ENCODE assay signal across 10 mouse cellular contexts in genomic region chr8:60981388-60981787, GRCm38 (mm10). TPM values are rescaled to one million over a fixed set of nuclear protein-coding genes. Genes with fewer than 3 reads are reported as not detected.
DNase-seq lines count a peak whose midpoint lies in the region; ATAC-seq and TF ChIP-seq lines count a peak whose summit lies in the region.
"Had no signal": no experiment of that assay in that cellular context is flagged by ENCODE, and none has a peak within 500 bp of the region (broad histone marks: within the 10 kb centered on the region; RNA-seq: fewer than 3 reads in every experiment).

No protein-coding gene starts in this region.

- no peak overlapping the region for H3K9ac ChIP-seq in forebrain, embryonic 13.5 days
- H3K9ac ChIP-seq in forebrain, postnatal 0 days = no peak overlapping the region
- H3K9ac ChIP-seq in limb, embryonic 12.5 days (replicated peaks) = no peak overlapping the region
- H3K9ac ChIP-seq in intestine, embryonic 16.5 days (ENCODE audit: low read depth, low read length) = no peak overlapping the region
- no peak overlapping the region for H3K9ac ChIP-seq in neural tube, embryonic 14.5 days (replicated peaks; ENCODE audit: low read depth, low read length)

- 42% methylated on average over 1 of the region's 1 CpGs for WGBS in forebrain, embryonic 13.5 days
- WGBS in forebrain, postnatal 0 days = 54% methylated on average over 1 of the region's 1 CpGs
- 6% methylated on average over 1 of the region's 1 CpGs for WGBS in limb, embryonic 12.5 days
- 11% methylated on average over 1 of the region's 1 CpGs for WGBS in limb, embryonic 10.5 days
- 30% methylated on average over 1 of the region's 1 CpGs for WGBS in intestine, embryonic 16.5 days
- WGBS in neural tube, embryonic 14.5 days = 59% methylated on average over 1 of the region's 1 CpGs

- H3K4me3 ChIP-seq in forebrain, embryonic 13.5 days = no peak overlapping the region
- H3K4me3 ChIP-seq in forebrain, postnatal 0 days (ENCODE audit: low read depth, low read length) = no peak overlapping the region
- H3K4me3 ChIP-seq in limb, embryonic 12.5 days (replicated peaks) = no peak overlapping the region
- no peak overlapping the region for H3K4me3 ChIP-seq in limb, embryonic 10.5 days
- peak overlapping the region; percentile 25; the same call in 1 of the 2 replicates for H3K4me3 ChIP-seq in intestine, embryonic 16.5 days (ENCODE audit: low read length)
- no peak overlapping the region for H3K4me3 ChIP-seq in neural tube, embryonic 14.5 days (ENCODE audit: low read depth, low read length)

- DNase-seq in forebrain, postnatal 0 days = no peak
- DNase-seq in limb, embryonic 10.5 days (ENCODE audit: low spot score) = no peak
- DNase-seq in cerebellum, adult 11-12 months = no peak
- no peak for DNase-seq in yolk sac, embryonic 10.5 days (ENCODE audit: low spot score)
- DNase-seq: adrenal gland, adult 8-10 months; gastrocnemius, postnatal 36 days had no signal

- ATAC-seq in forebrain, embryonic 13.5 days = no peak
- no peak for ATAC-seq in forebrain, postnatal 0 days
- ATAC-seq in limb, embryonic 12.5 days (ENCODE audit: insufficient number of reproducible peaks, insufficient read depth, low FRiP score, low TSS enrichment, low read depth) = no peak
- no peak for ATAC-seq in intestine, embryonic 16.5 days
- no peak for ATAC-seq in neural tube, embryonic 14.5 days (ENCODE audit: low read depth)

- peaks cover 21% of the 10 kb centered on the region for H3K4me1 ChIP-seq in forebrain, embryonic 13.5 days
- H3K4me1 ChIP-seq in forebrain, postnatal 0 days (ENCODE audit: insufficient read depth) = peaks cover 3% of the 10 kb centered on the region
- H3K4me1 ChIP-seq in limb, embryonic 12.5 days (replicated peaks) = peaks cover 5% of the 10 kb centered on the region; the same call in 1 of the 2 replicates
- peaks cover 10% of the 10 kb centered on the region for H3K4me1 ChIP-seq in limb, embryonic 10.5 days
- H3K4me1 ChIP-seq in intestine, embryonic 16.5 days (ENCODE audit: control insufficient read depth, insufficient read depth, low read length) = 0 out of 2 replicates have a peak, but pooled peaks cover 4% of the 10 kb centered on the region
- peaks cover 6% of the 10 kb centered on the region; the same call in 1 of the 2 replicates for H3K4me1 ChIP-seq in neural tube, embryonic 14.5 days (ENCODE audit: control insufficient read depth, insufficient read depth, low read length)

- no peaks in the 10 kb centered on the region for H3K27me3 ChIP-seq in forebrain, embryonic 13.5 days
- no peaks in the 10 kb centered on the region for H3K27me3 ChIP-seq in forebrain, postnatal 0 days (ENCODE audit: insufficient read depth, low read length)
- H3K27me3 ChIP-seq in limb, embryonic 12.5 days = no peaks in the 10 kb centered on the region
- no peaks in the 10 kb centered on the region for H3K27me3 ChIP-seq in limb, embryonic 10.5 days (ENCODE audit: low read depth, poor library complexity, severe bottlenecking)
- H3K27me3 ChIP-seq in intestine, embryonic 16.5 days (replicated peaks; ENCODE audit: control insufficient read depth, insufficient read depth, low read length) = no peaks in the 10 kb centered on the region
- H3K27me3 ChIP-seq in neural tube, embryonic 14.5 days (ENCODE audit: control insufficient read depth, insufficient read depth, low read length) = no peaks in the 10 kb centered on the region

- no peaks in the 10 kb centered on the region for H3K36me3 ChIP-seq in forebrain, embryonic 13.5 days (ENCODE audit: poor library complexity, severe bottlenecking)
- H3K36me3 ChIP-seq in forebrain, postnatal 0 days (ENCODE audit: insufficient read depth) = no peaks in the 10 kb centered on the region
- H3K36me3 ChIP-seq in limb, embryonic 12.5 days = no peaks in the 10 kb centered on the region
- H3K36me3 ChIP-seq in limb, embryonic 10.5 days = no peaks in the 10 kb centered on the region
- no peaks in the 10 kb centered on the region for H3K36me3 ChIP-seq in intestine, embryonic 16.5 days (ENCODE audit: control insufficient read depth, insufficient read depth, low read length)
- H3K36me3 ChIP-seq in neural tube, embryonic 14.5 days (ENCODE audit: control insufficient read depth, insufficient read depth, low read length) = no peaks in the 10 kb centered on the region

- no peak overlapping the region for H3K27ac ChIP-seq in forebrain, embryonic 13.5 days
- H3K27ac ChIP-seq in forebrain, postnatal 0 days (ENCODE audit: low read depth, low read length) = no peak overlapping the region
- no peak overlapping the region for H3K27ac ChIP-seq in limb, embryonic 12.5 days
- H3K27ac ChIP-seq in limb, embryonic 10.5 days = no peak overlapping the region
- no peak overlapping the region for H3K27ac ChIP-seq in intestine, embryonic 16.5 days (ENCODE audit: low read length)
- no peak overlapping the region for H3K27ac ChIP-seq in neural tube, embryonic 14.5 days (ENCODE audit: low read depth, low read length)

- TF ChIP-seq CTCF in forebrain, postnatal 0 days (IDR thresholded peaks at IDR 0.05; ENCODE audit: low read depth) = no peak

- H3K9me3 ChIP-seq in forebrain, embryonic 13.5 days (replicated peaks) = no peaks in the 10 kb centered on the region
- no peaks in the 10 kb centered on the region for H3K9me3 ChIP-seq in forebrain, postnatal 0 days (ENCODE audit: low read length)
- no peaks in the 10 kb centered on the region for H3K9me3 ChIP-seq in limb, embryonic 12.5 days
- H3K9me3 ChIP-seq in limb, embryonic 10.5 days (replicated peaks) = no peaks in the 10 kb centered on the region
- H3K9me3 ChIP-seq in intestine, embryonic 16.5 days (ENCODE audit: control insufficient read depth, low read length) = no peaks in the 10 kb centered on the region
- no peaks in the 10 kb centered on the region for H3K9me3 ChIP-seq in neural tube, embryonic 14.5 days (ENCODE audit: control insufficient read depth, low read length)

- peak overlapping the region; percentile 95 for H3K4me2 ChIP-seq in forebrain, embryonic 13.5 days
- H3K4me2 ChIP-seq in forebrain, postnatal 0 days (ENCODE audit: low read depth) = no peak overlapping the region
- H3K4me2 ChIP-seq in limb, embryonic 12.5 days = peak overlapping the region; percentile 95
- H3K4me2 ChIP-seq in intestine, embryonic 16.5 days (ENCODE audit: low read depth, low read length) = peak overlapping the region; percentile 43
- peak overlapping the region; percentile 81; the same call in 1 of the 2 replicates for H3K4me2 ChIP-seq in neural tube, embryonic 14.5 days (ENCODE audit: low read depth, low read length)

RNA-seq across cellular contexts. Expression of gene Clcn3, which starts 1.7 kb away (rescaled TPM):
- polyA plus RNA-seq in forebrain, embryonic 13.5 days (2015; fragmentation: Nextera tagmentation; extraction: Ambion mirVana) = 48.7 and 53.2 TPM in 2 replicates
- total RNA-seq in forebrain, postnatal 0 days (2014; rRNA removed) = 98.0 and 109 TPM in 2 replicates
- polyA plus RNA-seq in forebrain, postnatal 0 days (2015; fragmentation: Nextera tagmentation; extraction: Ambion mirVana) = 56.0 and 74.4 TPM in 2 replicates
- 12.2 and 12.4 TPM in 2 replicates for polyA plus RNA-seq in limb, embryonic 12.5 days (2016; fragmentation: Nextera tagmentation; extraction: Ambion mirVana)
- 10.9 and 11.8 TPM in 2 replicates for polyA plus RNA-seq in limb, embryonic 10.5 days (2016; fragmentation: Nextera tagmentation; extraction: Ambion mirVana)
- 30.2 and 30.4 TPM in 2 replicates for polyA plus RNA-seq in intestine, embryonic 16.5 days (2015; fragmentation: Nextera tagmentation; extraction: Ambion mirVana)
- 80.7 and 90.1 TPM in 2 replicates for polyA plus RNA-seq in neural tube, embryonic 14.5 days (2014; fragmentation: Nextera tagmentation; extraction: Ambion mirVana)

RNA-seq across cellular contexts. Expression of gene Nek1, which starts 11.6 kb away (rescaled TPM):
- 18.3 and 23.4 TPM in 2 replicates for polyA plus RNA-seq in forebrain, embryonic 13.5 days (2015; fragmentation: Nextera tagmentation; extraction: Ambion mirVana)
- 18.0 and 18.4 TPM in 2 replicates for total RNA-seq in forebrain, postnatal 0 days (2014; rRNA removed)
- 11.6 and 19.5 TPM in 2 replicates for polyA plus RNA-seq in forebrain, postnatal 0 days (2015; fragmentation: Nextera tagmentation; extraction: Ambion mirVana)
- polyA plus RNA-seq in limb, embryonic 12.5 days (2016; fragmentation: Nextera tagmentation; extraction: Ambion mirVana) = 20.1 and 20.4 TPM in 2 replicates
- 14.7 and 18.3 TPM in 2 replicates for polyA plus RNA-seq in limb, embryonic 10.5 days (2016; fragmentation: Nextera tagmentation; extraction: Ambion mirVana)
- polyA plus RNA-seq in intestine, embryonic 16.5 days (2015; fragmentation: Nextera tagmentation; extraction: Ambion mirVana) = 13.4 and 17.1 TPM in 2 replicates
- 33.0 and 42.9 TPM in 2 replicates for polyA plus RNA-seq in neural tube, embryonic 14.5 days (2014; fragmentation: Nextera tagmentation; extraction: Ambion mirVana)
